In the genomic region with DNA sequence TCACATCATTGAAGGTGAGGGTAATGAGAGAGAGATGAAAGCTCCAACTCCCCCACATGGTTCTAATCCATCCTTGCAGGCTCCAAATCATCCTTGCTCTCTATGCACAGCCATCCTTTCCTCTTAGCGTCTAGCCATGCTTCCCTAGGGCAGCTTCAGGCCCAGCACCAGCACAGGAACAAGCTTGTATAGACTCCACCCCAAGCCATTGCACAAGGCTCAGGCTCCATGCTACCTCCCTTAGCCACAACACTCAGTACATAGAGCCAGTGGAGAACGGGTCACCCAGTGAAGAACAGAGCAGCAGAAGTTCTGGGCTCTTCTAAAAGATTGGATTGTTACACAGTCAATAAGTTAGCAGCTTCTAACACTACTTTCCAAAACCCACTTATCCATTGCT, we compare ENCODE assay signal across 16 mouse cellular contexts.
"Had no signal": no experiment of that assay in that cellular context is flagged by ENCODE, and none has a peak within 500 bp of the region (broad histone marks: within the 10 kb centered on the region; RNA-seq: fewer than 3 reads in every experiment).

No protein-coding gene starts in this region.

- ATAC-seq: liver, embryonic 12.5 days; liver, postnatal 0 days; lung, postnatal 0 days; midbrain, embryonic 13.5 days; midbrain, embryonic 15.5 days; midbrain, embryonic 16.5 days had no signal

- DNase-seq: left cerebral cortex, postnatal 4 days; liver; liver, embryonic 13.5 days; liver, postnatal 0 days; lung, adult 18-20 months; lung, adult 2 months; lung, embryonic 14.5 days; lung, postnatal 10 days; lung, postnatal 14 days; lung, postnatal 36 days; midbrain, embryonic 14.5 days had no signal
